Mouse (Mus musculus) CH12.LX (cell line): Measurements from ENCODE around the gene Rab15. TPM values are rescaled to one million over a fixed set of nuclear protein-coding genes. Genes with fewer than 3 reads are reported as not detected.

Source experiments
- DNase-seq: peaks from one replicate; pipeline ENCODE4 v3.0.0-alpha.2; 2013; ENCODE audit errors: extremely low read depth
- H3K27ac ChIP-seq: 2 replicates; pipeline ENCODE4 v1.5.1; 2012; ENCODE audit warnings: low read depth, mild to moderate bottlenecking, control low read depth, moderate library complexity; ENCODE audit not compliant: insufficient read depth
- H3K27me3 ChIP-seq: replicated peaks from 2 replicates; pipeline ENCODE3; 2012; ENCODE audit warnings: inconsistent platforms
- H3K36me3 ChIP-seq, 2 experiments: replicated peaks in 1 of 2; 2 replicates each; pipeline versions ENCODE3 to v1.6.1; 2012; ENCODE audit warnings: inconsistent platforms in 1 of 2, low read length in 1 of 2, mild to moderate bottlenecking in 1 of 2, mixed read lengths in 1 of 2, moderate library complexity in 1 of 2; ENCODE audit not compliant: control insufficient read depth in 1 of 2, insufficient read depth in 1 of 2
- H3K4me1 ChIP-seq, 2 experiments: 2 replicates each; pipeline ENCODE4 v1.6.1; 2012; ENCODE audit warnings: inconsistent platforms in 1 of 2, moderate library complexity in 1 of 2; ENCODE audit not compliant: insufficient read depth in 2 of 2, control insufficient read depth in 1 of 2
- H3K4me2 ChIP-seq: 2 replicates; pipeline ENCODE4 v1.6.1; 2012; ENCODE audit warnings: low read depth, mild to moderate bottlenecking, control low read depth; ENCODE audit not compliant: poor library complexity, insufficient read depth, severe bottlenecking
- H3K4me3 ChIP-seq, 3 experiments: fragments of 150-350 bp in 1 of 3; sonication (generic) in 1 of 3; replicated peaks in 1 of 3; 2 replicates each; pipeline versions ENCODE3 to v1.5.1; 2011 to 2012; ENCODE audit warnings: low read depth in 2 of 3, low read length in 2 of 3, mild to moderate bottlenecking in 2 of 3, moderate library complexity in 2 of 3, control low read depth in 1 of 3, improper control_type of control experiment in 1 of 3, inconsistent platforms in 1 of 3, mixed read lengths in 1 of 3; ENCODE audit not compliant: poor library complexity in 1 of 3
- H3K79me2 ChIP-seq: replicated peaks from 2 replicates; pipeline ENCODE4 v1.6.1; 2012; ENCODE audit warnings: mild to moderate bottlenecking, moderate library complexity; ENCODE audit not compliant: control insufficient read depth, poor library complexity, insufficient read depth, severe bottlenecking; ENCODE audit errors: extremely low read depth
- H3K9ac ChIP-seq: 2 replicates; pipeline ENCODE4 v1.6.1; 2012; ENCODE audit warnings: low read depth, mild to moderate bottlenecking, control low read depth, moderate library complexity; ENCODE audit not compliant: insufficient read depth
- H3K9me3 ChIP-seq: replicated peaks from 2 replicates; pipeline ENCODE3; 2012; ENCODE audit warnings: low read length, inconsistent platforms, mixed read lengths
- CHD2 ChIP-seq: IDR thresholded peaks from 2 replicates; pipeline ENCODE4 v1.6.1; 2011; ENCODE audit warnings: low read length, improper control_type of control experiment
- E2F4 ChIP-seq: IDR thresholded peaks from 2 replicates; pipeline ENCODE4 v1.6.1; 2011; ENCODE audit warnings: low read depth, low read length, improper control_type of control experiment; ENCODE audit not compliant: insufficient replicate concordance
- IRF4 ChIP-seq: IDR thresholded peaks from 2 replicates; pipeline ENCODE4 v1.6.1; 2014; ENCODE audit warnings: low read depth, mild to moderate bottlenecking, inconsistent platforms, low read length, improper control_type of control experiment
- JUN ChIP-seq: IDR thresholded peaks from 2 replicates; pipeline ENCODE4 v1.6.1; 2011; ENCODE audit warnings: low read depth, mild to moderate bottlenecking, low read length, improper control_type of control experiment, moderate library complexity; ENCODE audit not compliant: insufficient read depth
- MAFK ChIP-seq: IDR thresholded peaks from 2 replicates; pipeline ENCODE4 v1.6.1; 2011; ENCODE audit warnings: low read length, improper control_type of control experiment; ENCODE audit not compliant: insufficient replicate concordance
- MEF2A ChIP-seq: IDR thresholded peaks from 2 replicates; pipeline ENCODE4 v1.6.1; 2014; ENCODE audit warnings: low read depth, mild to moderate bottlenecking, inconsistent platforms, low read length, improper control_type of control experiment, borderline replicate concordance
- MXI1 ChIP-seq: IDR thresholded peaks from 2 replicates; pipeline ENCODE4 v1.6.1; 2011; ENCODE audit warnings: mild to moderate bottlenecking, low read depth, low read length, improper control_type of control experiment
- PAX5 ChIP-seq: IDR thresholded peaks from 2 replicates; pipeline ENCODE4 v1.6.1; 2012; ENCODE audit warnings: low read length, inconsistent platforms, mixed read lengths
- RCOR1 ChIP-seq: conservative IDR thresholded peaks from 2 replicates; pipeline ENCODE4 v1.6.1; 2012; ENCODE audit warnings: low read depth, mild to moderate bottlenecking, inconsistent platforms, low read length, improper control_type of control experiment
- SMC3 ChIP-seq: IDR thresholded peaks from 2 replicates; pipeline ENCODE4 v1.6.1; 2011; ENCODE audit warnings: low read depth, low read length, improper control_type of control experiment
- TBP ChIP-seq: conservative IDR thresholded peaks from 2 replicates; pipeline ENCODE4 v1.6.1; 2011; ENCODE audit warnings: low read depth, low read length, improper control_type of control experiment
- TCF12 ChIP-seq: IDR thresholded peaks from 2 replicates; pipeline ENCODE4 v1.6.1; 2014; ENCODE audit warnings: low read depth, mild to moderate bottlenecking, inconsistent platforms, low read length, improper control_type of control experiment
- UBTF ChIP-seq: IDR thresholded peaks from 2 replicates; pipeline ENCODE4 v1.6.1; 2012; ENCODE audit warnings: low read depth, mild to moderate bottlenecking, inconsistent platforms, low read length, improper control_type of control experiment, moderate library complexity
- ZC3H11A ChIP-seq: IDR thresholded peaks from 2 replicates; pipeline ENCODE4 v1.6.1; 2012; ENCODE audit warnings: low read depth, mild to moderate bottlenecking, inconsistent platforms, low read length, improper control_type of control experiment
- ZKSCAN1 ChIP-seq: IDR thresholded peaks from 2 replicates; pipeline ENCODE4 v1.6.1; 2012; ENCODE audit warnings: low read depth, inconsistent platforms, low read length, improper control_type of control experiment, borderline replicate concordance
- ZMIZ1 ChIP-seq: IDR thresholded peaks from 2 replicates; pipeline ENCODE4 v1.6.1; 2012; ENCODE audit warnings: low read depth, mild to moderate bottlenecking, inconsistent platforms, low read length, improper control_type of control experiment
- dilution Hi-C: fragments of 300-500 bp; cut with MboI; formaldehyde crosslinking; loops from 2 replicates; pipeline ENCODE4 v1.14.3; 2020; ENCODE audit warnings: low sequenced_read_pairs; ENCODE audit not compliant: extremely low pct_unique_long_range_greater_than_20kb, extremely low pct_ligation_motif_present
- in situ Hi-C: fragments of 300-500 bp; cut with MboI; formaldehyde crosslinking; loops from 3 replicates; pipeline ENCODE4 v1.14.3; 2019; ENCODE audit warnings: low sequenced_read_pairs, low pct_ligation_motif_present, low pct_unique_long_range_greater_than_20kb, mixed read lengths
- polyA plus RNA-seq: library from polyadenylated mRNA; unstranded; fragments of >175 nt; gene quantifications from 2 replicates; pipeline ENCODE4 v1.2.1, GENCODE M21; 2012; ENCODE audit warnings: low read depth; ENCODE audit not compliant: insufficient read length
- total RNA-seq, 2 experiments: library from RNA; depleted of rRNA; stranded (reverse); fragments of 300-350 nt in 1 of 2; fragments of >200 nt in 1 of 2; gene quantifications; 2 replicates each; pipeline ENCODE4 v1.2.3; 2012 to 2014

Gene Rab15
- total and polyA plus RNA-seq, 3 experiments = 0.25 TPM; not detected in 2

- Histone ChIP-seq H3K9ac (no peak overlapping the region), H3K36me3 (peaks cover 0 to 49% of the 10 kb centered on the region in 2 experiments)
- no peak for TF ChIP-seq TBP
- TF ChIP-seq UBTF = no peak
- TF ChIP-seq SMC3 = no peak
- no peak for TF ChIP-seq JUN
- no peak for TF ChIP-seq MEF2A
- no peak for TF ChIP-seq RCOR1
- TF ChIP-seq ZMIZ1 = no peak
- TF ChIP-seq IRF4 = no peak
- TF ChIP-seq ZKSCAN1 = no peak
- no peak for TF ChIP-seq MXI1
- no peak for TF ChIP-seq MAFK
- TF ChIP-seq TCF12 = no peak
- TF ChIP-seq, all 38 proteins: peak for 0
- no peak overlapping the region for H3K27ac ChIP-seq
- in situ Hi-C loops (no loop called here), dilution Hi-C loops (no loop called here)
- H3K79me2 ChIP-seq = no peaks in the 10 kb centered on the region
- peaks cover 0 to 10% of the 10 kb centered on the region in 2 experiments; a peak in 2 of 4 replicates for H3K4me1 ChIP-seq
- no peak overlapping the region for H3K4me3 ChIP-seq
- H3K9me3 ChIP-seq = no peaks in the 10 kb centered on the region
- H3K4me2 ChIP-seq = no peak overlapping the region
- no peak for DNase-seq
- no peaks in the 10 kb centered on the region for H3K27me3 ChIP-seq
These were observed 47.6 kb downstream of the Rab15 start for GRCm38 (mm10) chr12:76775132-76775531.

GRCm38 (mm10) chr12:76774652-76775051 lies 48.1 kb downstream of the Rab15 start:
- Histone ChIP-seq H3K4me2 (no peak overlapping the region), H3K27ac (no peak overlapping the region), H3K9ac (no peak overlapping the region), H3K36me3 (peaks cover 0 to 47% of the 10 kb centered on the region in 2 experiments), H3K4me3 (no peak overlapping the region), H3K9me3 (no peaks in the 10 kb centered on the region), H3K4me1 (peaks cover 0 to 10% of the 10 kb centered on the region in 2 experiments; a peak in 2 of 4 replicates), H3K79me2 (no peaks in the 10 kb centered on the region), H3K27me3 (no peaks in the 10 kb centered on the region)
- dilution Hi-C loops (no loop called here), in situ Hi-C loops (no loop called here)
- TF ChIP-seq TBP (no peak), ZC3H11A (no peak), CHD2 (no peak), PAX5 (no peak), E2F4 (no peak)
- DNase-seq = no peak
